Mouse (Mus musculus) midbrain, embryonic 11.5 days (tissue): Measurements from ENCODE around the gene Nfe2l1. TPM values are rescaled to one million over a fixed set of nuclear protein-coding genes. Genes with fewer than 3 reads are reported as not detected.
A peak's percentile ranks its signal among the peaks of the same experiment; 100 is the strongest.

Experiments used
- ATAC-seq: fragments of 200-750 bp; cut with Nextera tagmentation; 2 replicates; pipeline ENCODE4 v1.8.0; 2017; ENCODE audit warnings: moderate TSS enrichment, moderate library complexity; ENCODE audit not compliant: low FRiP score
- DNase-seq: peaks from one replicate; pipeline ENCODE4 v3.0.0; 2015; ENCODE audit warnings: low spot score; ENCODE audit errors: missing footprints
- H3K27ac ChIP-seq: fragments of 300-500 bp; sonication (generic); 2 replicates; pipeline ENCODE4 v1.5.1; 2014; ENCODE audit warnings: low read depth, low read length
- H3K27me3 ChIP-seq: fragments of 300-500 bp; sonication (generic); 2 replicates; pipeline ENCODE4 v1.6.1; 2014; ENCODE audit warnings: mild to moderate bottlenecking, low read length, moderate library complexity, mixed read lengths; ENCODE audit not compliant: control insufficient read depth, insufficient read depth
- H3K36me3 ChIP-seq: fragments of 300-500 bp; sonication (generic); 2 replicates; pipeline ENCODE4 v1.6.1; 2014; ENCODE audit warnings: mild to moderate bottlenecking, low read length, moderate library complexity, mixed read lengths; ENCODE audit not compliant: control insufficient read depth, insufficient read depth
- H3K4me1 ChIP-seq: fragments of 300-500 bp; sonication (generic); 2 replicates; pipeline ENCODE4 v1.6.1; 2014; ENCODE audit warnings: low read length; ENCODE audit not compliant: control insufficient read depth, insufficient read depth
- H3K4me2 ChIP-seq: fragments of 300-500 bp; sonication (generic); 2 replicates; pipeline ENCODE4 v1.6.1; 2014; ENCODE audit warnings: mild to moderate bottlenecking, moderate library complexity
- H3K4me3 ChIP-seq: fragments of 300-500 bp; sonication (generic); 2 replicates; pipeline ENCODE4 v1.5.1; 2014; ENCODE audit warnings: low read depth, low read length
- H3K9ac ChIP-seq: fragments of 300-500 bp; sonication (generic); 2 replicates; pipeline ENCODE4 v1.6.1; 2014; ENCODE audit warnings: low read length
- H3K9me3 ChIP-seq: fragments of 300-500 bp; sonication (generic); 2 replicates; pipeline ENCODE4 v1.6.1; 2016; ENCODE audit warnings: low read length; ENCODE audit not compliant: control insufficient read depth
- WGBS: fragments of 180-500 bp; shearing (Covaris S2); extraction: QIAGEN DNeasy Blood & Tissue Kit; methylation state at CpG from one replicate; pipeline ENCODE4 v1.1.7; 2014; 5-methylcytosine and 5-hydroxymethylcytosine counted together
- polyA plus RNA-seq: library from polyadenylated mRNA; unstranded; fragments of >200 nt; fragmentation: Nextera tagmentation; extraction: Ambion mirVana; gene quantifications from 2 replicates; pipeline ENCODE4 v1.2.1, GENCODE M21; 2014

Nfe2l1 gene
- polyA plus RNA-seq, 1 experiment from 2014 or later = 35.2 TPM

DNA sequence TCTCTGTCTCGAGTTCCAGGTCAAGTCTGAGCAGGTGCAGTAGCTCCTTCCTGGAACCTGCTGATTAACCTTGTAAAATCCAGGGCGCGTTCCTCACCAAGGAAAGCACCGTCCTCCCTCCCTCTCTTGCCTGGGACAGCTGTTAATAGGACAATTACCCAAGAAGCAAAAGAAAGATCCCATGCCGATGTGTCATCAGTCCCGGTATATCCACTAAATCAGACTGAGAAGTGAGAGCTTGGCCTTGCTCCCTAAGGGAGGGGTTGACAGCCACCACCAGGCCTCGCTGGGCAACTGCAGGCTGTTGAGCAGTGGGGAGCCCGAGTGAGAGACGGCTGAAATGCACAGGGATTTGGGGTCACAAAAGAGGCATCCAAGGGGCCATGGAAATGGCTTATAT, 7.5 kb upstream of the Nfe2l1 start:
- WGBS = 38% methylated on average over 9 of the region's 9 CpGs
- H3K4me2 ChIP-seq = no peak overlapping the region
- H3K9ac ChIP-seq = no peak overlapping the region
- H3K9me3 ChIP-seq = no peaks in the 10 kb centered on the region
- DNase-seq (peak; percentile 77), ATAC-seq (no peak)
- H3K4me1 ChIP-seq = no peaks in the 10 kb centered on the region; the same call in 1 of the 2 replicates
- no peaks in the 10 kb centered on the region for H3K36me3 ChIP-seq
- no peak overlapping the region for H3K4me3 ChIP-seq
- no peaks in the 10 kb centered on the region for H3K27me3 ChIP-seq
- no peak overlapping the region for H3K27ac ChIP-seq

GRCm38 (mm10) chr11:96834127-96834526, 4.4 kb upstream of the Nfe2l1 start:
- no peaks in the 10 kb centered on the region for H3K27me3 ChIP-seq
- H3K27ac ChIP-seq = no peak overlapping the region
- 79% methylated on average over 1 of the region's 1 CpGs for WGBS
- H3K36me3 ChIP-seq = no peaks in the 10 kb centered on the region
- DNase-seq = peak; percentile 62
- H3K9ac ChIP-seq = no peak overlapping the region
- no peak overlapping the region for H3K4me3 ChIP-seq
- no peak overlapping the region for H3K4me2 ChIP-seq
- H3K9me3 ChIP-seq = no peaks in the 10 kb centered on the region
- no peak for ATAC-seq
- H3K4me1 ChIP-seq = no peaks in the 10 kb centered on the region; the same call in 1 of the 2 replicates

DNA sequence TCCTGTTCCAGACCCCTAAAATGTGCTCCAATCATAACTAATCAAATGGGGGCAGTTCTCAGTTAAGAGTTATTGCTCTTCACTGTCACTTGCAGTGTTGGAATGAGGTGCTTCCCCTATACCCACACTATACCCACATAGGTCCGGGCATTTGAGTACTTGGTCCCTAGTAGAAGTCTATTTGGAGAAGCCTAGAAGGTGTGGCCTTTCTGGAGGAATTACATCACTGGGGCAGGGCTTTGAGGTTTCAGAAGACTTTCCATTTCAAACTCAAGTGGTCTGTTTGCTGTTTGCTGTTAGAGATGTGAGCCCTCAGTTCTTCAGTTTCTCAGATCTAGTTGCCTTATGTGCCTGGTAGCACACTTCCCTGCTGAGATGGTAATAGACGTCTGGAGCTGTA, 3.2 kb upstream of the Nfe2l1 start:
- Histone ChIP-seq H3K4me2 (no peak overlapping the region), H3K4me3 (no peak overlapping the region), H3K27ac (no peak overlapping the region), H3K4me1 (peaks cover 6% of the 10 kb centered on the region), H3K9ac (no peak overlapping the region), H3K9me3 (no peaks in the 10 kb centered on the region), H3K36me3 (no peaks in the 10 kb centered on the region), H3K27me3 (no peaks in the 10 kb centered on the region)
- no peak for ATAC-seq
- DNase-seq = no peak
- 63% methylated on average over 2 of the region's 2 CpGs for WGBS

DNA sequence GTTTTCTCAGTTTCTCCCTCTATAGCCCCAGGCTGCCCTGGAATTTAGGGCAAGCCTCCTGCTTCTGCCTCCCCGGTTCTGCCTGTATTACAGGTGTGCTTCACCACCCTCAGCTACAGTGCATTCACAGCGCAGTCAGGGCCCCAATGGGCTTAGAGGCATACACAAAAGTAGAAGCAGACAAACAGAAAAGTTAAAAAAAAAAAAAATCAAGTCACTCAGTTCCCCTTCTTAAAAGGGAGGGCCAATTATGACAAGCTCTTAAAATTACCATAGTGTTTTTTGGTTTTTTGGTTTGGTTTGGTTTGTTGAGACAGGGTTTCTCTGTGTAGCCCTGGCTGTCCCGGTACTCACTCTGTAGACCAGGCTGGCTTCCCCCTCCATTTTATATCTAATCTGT, 2.8 kb upstream of the Nfe2l1 start:
- H3K4me1 ChIP-seq = peaks cover 9% of the 10 kb centered on the region
- H3K9ac ChIP-seq = no peak overlapping the region
- ATAC-seq (no peak), DNase-seq (no peak)
- no peaks in the 10 kb centered on the region for H3K27me3 ChIP-seq
- H3K36me3 ChIP-seq = 0 out of 2 replicates have a peak, but pooled peaks cover 2% of the 10 kb centered on the region
- 89% methylated on average over 3 of the region's 3 CpGs for WGBS
- no peak overlapping the region for H3K4me3 ChIP-seq
- H3K27ac ChIP-seq = no peak overlapping the region
- no peak overlapping the region for H3K4me2 ChIP-seq
- no peaks in the 10 kb centered on the region for H3K9me3 ChIP-seq

GRCm38 (mm10) chr11:96831516-96831915, 1.7 kb upstream of the Nfe2l1 start:
- peaks cover 7% of the 10 kb centered on the region; the same call in 1 of the 2 replicates for H3K36me3 ChIP-seq
- H3K27me3 ChIP-seq = no peaks in the 10 kb centered on the region
- DNase-seq = no peak
- no peak overlapping the region for H3K4me3 ChIP-seq
- H3K4me1 ChIP-seq = peaks cover 18% of the 10 kb centered on the region
- 79% methylated on average over 4 of the region's 4 CpGs for whole genome bisulfite sequencing
- ATAC-seq = no peak
- no peak overlapping the region for H3K27ac ChIP-seq
- no peak overlapping the region for H3K9ac ChIP-seq
- H3K4me2 ChIP-seq = no peak overlapping the region
- no peaks in the 10 kb centered on the region for H3K9me3 ChIP-seq

DNA sequence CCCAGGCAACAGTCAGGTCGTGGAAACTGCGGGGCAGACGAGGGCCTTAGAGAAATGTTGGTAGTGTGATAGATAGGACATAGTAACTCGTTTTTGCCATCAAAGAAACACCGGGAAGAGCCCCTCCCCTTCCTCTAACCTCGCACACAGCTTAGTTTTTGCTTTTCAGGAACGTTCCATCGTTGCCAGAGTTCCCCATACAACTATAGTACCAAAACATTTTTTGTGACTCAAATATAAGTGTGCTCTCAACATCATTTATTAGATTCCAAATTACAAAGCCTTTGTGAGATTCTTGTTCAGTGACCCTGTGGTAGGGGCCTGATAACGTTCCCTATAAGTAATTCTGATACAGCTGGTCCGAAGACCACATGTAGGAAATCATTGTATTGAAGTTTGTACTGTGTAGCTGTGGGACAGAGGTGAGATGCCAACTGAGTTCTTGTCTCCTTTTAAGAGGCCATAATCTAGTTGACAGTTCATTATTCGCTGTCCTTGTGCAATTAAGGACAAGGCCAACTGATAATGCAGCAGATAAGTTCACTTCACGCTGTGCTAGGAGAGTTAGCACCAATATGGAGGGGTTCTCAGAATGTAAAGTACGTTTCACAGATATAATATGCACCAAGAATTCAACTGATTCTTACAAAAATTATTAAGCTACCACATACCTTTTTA, 910 bp upstream of the Nfe2l1 start:
- DNase-seq (no peak), ATAC-seq (no peak)
- peaks cover 22% of the 10 kb centered on the region for H3K4me1 ChIP-seq
- H3K4me3 ChIP-seq = peak overlapping the region; percentile 89
- H3K27me3 ChIP-seq = no peaks in the 10 kb centered on the region
- H3K9me3 ChIP-seq = no peaks in the 10 kb centered on the region
- H3K9ac ChIP-seq = peak overlapping the region; percentile 82
- peak overlapping the region; percentile 55 for H3K4me2 ChIP-seq
- peak overlapping the region; percentile 95 for H3K27ac ChIP-seq
- H3K36me3 ChIP-seq = peaks cover 7% of the 10 kb centered on the region; the same call in 1 of the 2 replicates
- 24% methylated on average over 13 of the region's 13 CpGs for WGBS

DNA sequence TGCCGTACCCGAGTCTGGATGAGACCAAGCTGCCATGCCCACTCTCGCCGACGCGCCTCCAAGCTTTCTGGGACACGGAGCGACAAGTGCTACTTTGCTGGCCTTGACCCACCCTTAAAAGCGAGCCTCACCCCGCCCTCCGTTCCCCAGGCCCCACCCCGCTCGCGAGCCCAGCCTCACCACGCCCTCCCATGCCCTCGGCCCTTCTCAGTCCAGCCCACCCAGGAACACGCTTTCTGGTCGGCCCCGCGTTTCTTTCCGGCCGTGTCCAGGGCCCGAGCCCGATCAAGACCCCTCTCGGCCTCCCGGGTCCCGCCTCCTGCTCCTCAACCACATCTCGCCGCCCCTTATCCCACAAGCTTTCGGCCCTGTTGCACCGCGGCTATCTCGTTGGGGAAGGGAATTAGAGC, 360 bp downstream of the Nfe2l1 start:
- Histone ChIP-seq H3K9me3 (no peaks in the 10 kb centered on the region), H3K4me2 (peak overlapping the region; percentile 71), H3K27me3 (no peaks in the 10 kb centered on the region), H3K4me3 (peak overlapping the region; percentile 89), H3K36me3 (peaks cover 7% of the 10 kb centered on the region; the same call in 1 of the 2 replicates), H3K9ac (peak overlapping the region; percentile 93), H3K4me1 (peaks cover 34% of the 10 kb centered on the region), H3K27ac (peak overlapping the region; percentile 95)
- under 1% methylated on average over 33 of the region's 33 CpGs for WGBS
- DNase-seq (no peak), ATAC-seq (peak; percentile 60)

- no peak for ATAC-seq
- WGBS = 17% methylated on average over 10 of the region's 10 CpGs
- DNase-seq = no peak
These were observed 887 bp downstream of the Nfe2l1 start for GRCm38 (mm10) chr11:96828881-96829280.

GRCm38 (mm10) chr11:96827917-96828316, 1.9 kb downstream of the Nfe2l1 start:
- Histone ChIP-seq H3K9ac (no peak overlapping the region), H3K4me3 (no peak overlapping the region), H3K4me2 (no peak overlapping the region), H3K36me3 (peaks cover 7% of the 10 kb centered on the region; the same call in 1 of the 2 replicates), H3K4me1 (peaks cover 46% of the 10 kb centered on the region), H3K9me3 (no peaks in the 10 kb centered on the region), H3K27ac (no peak overlapping the region), H3K27me3 (no peaks in the 10 kb centered on the region)
- ATAC-seq (no peak), DNase-seq (no peak)
- 86% methylated on average over 9 of the region's 9 CpGs for WGBS

More at GRCm38 (mm10) chr11:96828881-96829280, 887 bp downstream of the Nfe2l1 start:
- Histone ChIP-seq H3K4me2 (peak overlapping the region; percentile 71), H3K27ac (peak overlapping the region; percentile 95), H3K9ac (peak overlapping the region; percentile 93), H3K4me1 (peaks cover 37% of the 10 kb centered on the region), H3K4me3 (peak overlapping the region; percentile 89), H3K9me3 (no peaks in the 10 kb centered on the region), H3K27me3 (no peaks in the 10 kb centered on the region), H3K36me3 (peaks cover 7% of the 10 kb centered on the region; the same call in 1 of the 2 replicates)
